Mouse (Mus musculus) G1E-ER4 (cell line): ENCODE measurements around the gene Hepacam. TPM values are rescaled to one million over a fixed set of nuclear protein-coding genes. Genes with fewer than 3 reads are reported as not detected.

Experiments used
- GATA1 ChIP-seq: IDR thresholded peaks from one replicate; pipeline ENCODE4 v1.8.0; 2012; ENCODE audit warnings: low read length, inconsistent platforms
- polyA plus RNA-seq: library from polyadenylated mRNA; stranded (reverse); fragments of >175 nt; gene quantifications from 2 replicates; pipeline ENCODE4 v1.2.3, GENCODE M21; 2012

Hepacam gene
- polyA plus RNA-seq, result not detected in 2 replicates

- TF ChIP-seq GATA1, result no peak
These were observed at the start of gene Hepacam for GRCm38 (mm10) chr9:37367301-37368080. TSS of gene Hepacam (plus strand) at chr9:37367351.

- no peak for TF ChIP-seq GATA1
These were observed 37.7 kb upstream of the Hepacam start for GRCm38 (mm10) chr9:37329456-37329855.

GRCm38 (mm10) chr9:37345406-37345805, 21.7 kb upstream of the Hepacam start:
- TF ChIP-seq GATA1, result no peak

GRCm38 (mm10) chr9:37347184-37347987, 19.8 kb upstream of the Hepacam start:
- no peak for TF ChIP-seq GATA1

- no peak for TF ChIP-seq GATA1
These were observed 19.0 kb upstream of the Hepacam start, which contains the start of gene Ccdc15 for GRCm38 (mm10) chr9:37347988-37348642. TSS of gene Ccdc15 (minus strand) at chr9:37348432.

- no peak for TF ChIP-seq GATA1
These were observed 18.1 kb upstream of the Hepacam start for GRCm38 (mm10) chr9:37349050-37349449.

GRCm38 (mm10) chr9:37351266-37351665, 15.9 kb upstream of the Hepacam start:
- no peak for TF ChIP-seq GATA1

- no peak for TF ChIP-seq GATA1
These were observed 12.7 kb upstream of the Hepacam start for GRCm38 (mm10) chr9:37354485-37354884.

- TF ChIP-seq GATA1, result no peak
These were observed 8.3 kb upstream of the Hepacam start for GRCm38 (mm10) chr9:37358713-37359330.

GRCm38 (mm10) chr9:37359331-37360220, 7.6 kb upstream of the Hepacam start:
- no peak for TF ChIP-seq GATA1

- no peak for TF ChIP-seq GATA1
These were observed 5.1 kb upstream of the Hepacam start for GRCm38 (mm10) chr9:37362084-37362483.

GRCm38 (mm10) chr9:37362881-37363280, 4.3 kb upstream of the Hepacam start:
- no peak for TF ChIP-seq GATA1

GRCm38 (mm10) chr9:37363551-37363950, 3.6 kb upstream of the Hepacam start:
- no peak for TF ChIP-seq GATA1

- TF ChIP-seq GATA1, result no peak
These were observed 2.8 kb upstream of the Hepacam start for GRCm38 (mm10) chr9:37364392-37364791.
